Mouse (Mus musculus) c-Kit-positive CD71-positive TER-119-positive erythroid progenitor cells, embryonic 14.5 days (primary cell): ENCODE measurements around the gene Slc7a5.

Experiments used
- DNase-seq: peaks from one replicate; pipeline ENCODE4 v3.0.0-alpha.2; 2013; ENCODE audit warnings: low spot score

Gene Slc7a5

DNA sequence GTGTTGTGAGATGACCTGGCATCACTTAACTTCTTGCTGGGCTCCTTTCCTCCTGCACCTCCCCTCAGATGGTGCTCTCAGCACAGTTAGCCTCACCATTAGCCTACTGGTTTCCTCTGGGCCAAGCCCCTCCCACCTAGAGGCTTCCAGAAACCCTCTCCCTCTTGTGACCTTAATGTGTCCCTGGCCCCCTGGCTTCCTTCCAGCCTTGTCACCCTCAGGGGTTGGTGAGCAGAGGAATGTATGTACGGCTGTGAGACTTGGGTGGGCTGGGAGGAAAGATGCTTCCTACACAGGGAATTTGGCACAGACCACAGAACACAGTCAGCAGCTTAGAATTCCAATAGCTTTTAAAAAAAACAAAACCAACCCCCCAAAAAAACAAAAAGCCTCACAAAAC, 26.7 kb downstream of the Slc7a5 start:
- no peak for DNase-seq

- no peak for DNase-seq
Measured at GRCm38 (mm10) chr8:121879712-121880111, 27.8 kb downstream of the Slc7a5 start.

DNA sequence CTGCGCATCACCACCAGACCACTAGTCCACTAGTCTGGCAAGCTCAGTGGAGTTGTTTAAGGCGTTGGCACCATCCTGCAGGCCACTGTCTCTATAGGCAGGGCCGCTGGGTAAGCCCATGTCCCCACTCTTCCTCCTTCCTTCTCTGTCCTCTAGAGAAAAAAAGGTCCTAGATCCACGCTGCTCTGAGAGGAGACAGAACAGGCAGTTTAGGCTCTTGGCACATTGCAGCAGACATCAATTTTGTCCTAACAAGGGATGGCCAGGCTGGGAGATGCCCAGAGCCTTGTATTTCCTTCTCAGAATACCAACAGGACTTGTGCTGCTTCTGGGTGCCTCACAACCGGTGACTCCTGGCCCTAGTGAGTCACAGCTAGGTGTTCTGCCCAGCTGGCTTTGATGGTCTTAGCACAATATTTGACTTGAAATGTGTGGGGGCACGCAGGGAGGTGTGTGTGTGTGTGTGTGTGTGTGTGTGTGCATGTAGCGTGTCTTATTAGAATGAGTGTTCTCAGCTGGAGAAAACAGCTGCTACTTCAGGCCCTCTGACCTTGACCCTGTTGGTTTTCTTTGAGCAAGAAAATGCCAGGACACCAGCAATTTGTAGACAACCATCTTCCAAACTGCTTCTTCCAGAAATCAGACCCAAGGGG, 29.5 kb downstream of the Slc7a5 start:
- no peak for DNase-seq

- DNase-seq = no peak
Measured at GRCm38 (mm10) chr8:121877212-121877611, 30.3 kb downstream of the Slc7a5 start.

- DNase-seq = no peak
Measured at GRCm38 (mm10) chr8:121875517-121875916, 32.0 kb downstream of the Slc7a5 start.

DNA sequence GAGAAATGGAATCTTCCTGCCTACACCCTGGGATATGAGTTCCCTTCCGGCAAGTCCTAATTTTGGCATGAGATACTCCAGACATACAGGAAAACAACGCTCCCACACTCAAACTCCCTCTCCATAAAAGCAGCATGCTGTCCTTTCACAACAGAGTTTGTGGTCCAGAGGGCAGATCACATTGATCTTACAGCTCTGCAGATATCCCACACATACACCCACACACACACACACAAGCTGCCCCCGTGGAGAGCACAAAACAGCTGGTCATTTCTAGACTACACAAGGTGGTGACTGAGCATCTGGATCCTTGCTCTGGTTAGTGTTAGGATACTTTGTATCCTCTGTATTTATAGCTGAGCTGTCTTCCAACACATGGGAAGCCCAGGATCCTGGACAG, 32.4 kb downstream of the Slc7a5 start:
- DNase-seq = no peak

- no peak for DNase-seq
Measured at GRCm38 (mm10) chr8:121874031-121874430, 33.5 kb downstream of the Slc7a5 start.

DNA sequence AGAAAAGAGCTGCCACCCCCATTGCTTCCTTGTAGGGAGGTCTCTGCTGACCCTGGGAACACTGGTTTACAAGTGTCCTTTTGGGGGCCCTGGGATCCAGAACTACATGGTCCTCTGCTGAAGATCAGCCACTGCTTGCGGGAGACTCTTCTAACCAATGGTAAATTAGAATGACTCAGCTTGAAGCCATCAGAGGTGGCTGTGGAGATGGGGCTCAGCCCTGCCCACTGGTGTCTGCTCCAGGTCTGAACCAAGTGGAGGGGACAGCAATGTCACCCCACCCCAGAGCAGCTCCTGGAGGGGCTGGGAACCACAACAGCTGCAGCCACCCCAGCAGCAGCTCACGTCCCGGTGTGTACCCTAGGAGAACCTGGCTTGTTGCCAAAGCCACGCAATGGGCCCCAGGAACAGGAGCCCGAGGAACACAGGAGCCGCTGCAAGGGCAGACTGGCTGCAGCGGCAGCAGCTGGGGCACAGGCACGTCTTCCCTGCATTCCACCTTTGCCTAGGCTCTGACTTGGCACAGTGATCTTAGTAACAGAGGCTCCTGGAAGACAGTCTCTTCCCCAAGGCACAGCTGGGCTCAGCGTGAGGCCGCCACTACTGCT, 35.6 kb downstream of the Slc7a5 start:
- no peak for DNase-seq

GRCm38 (mm10) chr8:121870190-121870589, 37.3 kb downstream of the Slc7a5 start:
- no peak for DNase-seq

DNA sequence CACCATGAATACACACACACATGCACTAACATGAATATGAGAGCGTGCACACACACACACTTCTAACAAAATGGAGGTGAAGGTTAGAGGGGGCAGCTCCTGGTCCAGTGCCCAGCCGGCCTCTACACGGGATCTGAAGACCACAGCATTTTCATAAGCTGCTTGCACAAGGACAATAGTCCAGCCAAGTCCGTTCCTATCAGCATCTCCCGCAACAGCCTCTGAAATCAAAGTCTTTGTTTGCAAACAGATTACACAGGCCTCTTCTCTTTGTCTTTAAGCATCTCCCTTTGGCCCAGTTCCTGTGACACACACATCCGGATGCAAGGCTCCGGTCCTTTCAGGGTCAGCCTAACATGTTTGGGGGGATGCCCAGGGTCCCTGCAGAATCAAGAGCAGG, 38.6 kb downstream of the Slc7a5 start:
- DNase-seq = no peak

DNA sequence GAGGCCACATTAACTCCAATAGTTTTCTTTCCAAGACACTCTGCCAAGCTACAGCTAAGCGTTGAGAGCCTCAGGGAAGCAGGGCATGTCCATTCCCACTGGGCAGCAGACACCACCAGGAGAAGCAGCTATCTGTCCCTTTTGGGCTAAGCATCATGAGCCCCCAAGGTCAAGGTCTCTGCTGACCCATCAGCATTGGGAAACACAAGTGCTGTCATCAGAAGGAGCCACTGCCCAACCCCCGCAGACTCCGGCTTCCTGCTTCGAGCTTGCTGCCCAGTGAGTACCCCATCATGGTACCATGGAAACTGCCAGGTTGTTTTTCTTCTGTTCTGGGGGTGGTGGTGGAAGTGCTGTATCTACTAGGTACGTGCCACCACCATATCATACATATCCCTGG, 39.3 kb downstream of the Slc7a5 start:
- no peak for DNase-seq

DNA sequence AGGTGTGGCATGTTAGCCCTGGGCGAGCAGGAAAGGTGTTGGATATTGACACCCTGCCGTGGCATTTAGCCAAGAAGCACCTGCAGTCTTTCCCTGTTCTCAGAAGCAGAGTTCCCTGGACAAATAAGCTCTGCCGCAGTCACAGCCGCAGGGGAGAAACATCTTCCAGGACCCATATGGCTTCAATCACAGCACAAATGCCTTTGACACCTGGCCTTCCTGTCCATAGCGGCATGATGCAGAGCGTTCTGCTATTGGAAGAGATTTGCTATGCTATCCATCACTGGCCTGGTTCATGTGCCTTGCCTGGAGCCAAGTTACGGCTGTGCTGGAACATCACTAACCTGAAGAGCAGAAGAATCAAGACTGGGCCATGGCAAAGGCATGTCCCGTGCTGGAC, 42.1 kb downstream of the Slc7a5 start:
- DNase-seq = no peak

DNA sequence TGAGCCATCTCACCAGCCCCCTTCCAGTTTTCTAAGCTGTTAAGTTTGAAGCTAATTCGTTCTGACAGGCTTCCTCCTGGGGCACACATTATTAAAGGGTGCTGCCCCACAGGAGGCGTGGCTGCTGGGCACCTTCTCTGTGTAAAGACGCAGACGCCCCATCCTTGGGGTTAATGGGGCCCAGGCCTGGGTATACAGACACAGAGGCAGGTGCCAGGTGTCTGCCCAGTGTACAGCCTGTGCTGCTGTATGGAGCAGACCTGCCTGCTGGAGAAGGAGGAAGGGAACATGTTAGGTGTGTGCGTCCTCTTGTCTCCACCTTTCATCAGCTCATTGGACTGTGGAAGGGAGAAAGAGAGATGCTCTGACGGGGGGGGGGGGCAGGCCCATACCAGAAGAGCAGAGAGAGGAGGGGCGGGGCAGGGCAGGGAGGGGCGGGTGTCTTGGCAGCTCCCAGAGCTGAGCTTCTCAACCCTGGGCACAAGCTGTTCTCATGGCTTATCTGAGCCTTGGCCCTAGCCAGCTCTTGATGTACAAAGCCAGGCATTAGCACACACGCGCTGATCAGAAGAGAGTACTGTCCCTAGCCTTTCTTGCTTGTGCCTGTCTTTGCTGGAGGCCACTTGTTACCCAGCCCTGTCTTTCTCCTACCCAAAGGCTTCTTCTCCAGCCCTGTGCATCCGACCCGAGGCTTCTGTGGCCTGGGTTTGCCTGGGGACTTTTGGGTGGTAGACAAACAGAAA, 45.5 kb downstream of the Slc7a5 start:
- peak; percentile 63 for DNase-seq

GRCm38 (mm10) chr8:121861276-121861675, 46.2 kb downstream of the Slc7a5 start:
- DNase-seq = no peak

DNA sequence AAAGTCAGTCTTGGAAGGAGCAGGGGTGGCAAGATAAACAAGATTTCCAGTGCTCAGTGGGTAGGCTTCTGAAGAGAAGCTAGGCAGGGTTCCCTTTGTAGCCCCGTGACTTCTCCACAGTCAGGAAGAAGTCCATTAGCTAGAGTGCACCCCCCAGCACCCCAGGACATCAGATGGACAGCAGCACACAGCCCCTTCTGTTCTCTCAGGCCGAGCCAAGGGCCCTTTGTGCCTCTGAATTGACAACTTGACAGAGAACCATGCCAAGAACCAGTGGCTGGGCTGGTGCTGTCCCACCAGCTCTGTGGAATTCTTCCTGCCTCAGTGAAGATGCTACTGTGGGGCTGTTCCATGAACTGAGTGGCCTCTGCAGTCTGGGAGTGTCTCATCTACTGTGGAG, 49.7 kb downstream of the Slc7a5 start:
- no peak for DNase-seq

DNA sequence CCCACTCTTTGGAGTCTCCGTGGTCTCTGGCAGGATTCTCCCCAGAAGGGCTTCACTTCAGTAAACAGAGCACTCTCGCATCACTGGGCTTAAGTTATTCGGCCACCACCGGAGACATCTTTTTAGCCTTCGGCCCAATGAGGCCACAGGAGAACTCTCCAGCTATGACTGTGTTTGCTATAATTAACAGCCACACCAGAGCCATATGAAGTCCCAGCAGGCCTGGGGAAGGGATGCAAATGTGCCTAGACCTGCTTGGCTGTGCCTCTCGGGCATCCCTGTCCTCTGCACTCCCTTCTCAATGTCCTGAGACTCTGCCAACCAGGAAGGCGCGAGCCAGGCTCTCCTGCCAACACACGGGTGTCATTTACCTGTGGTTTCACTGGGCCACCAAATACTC, 50.2 kb downstream of the Slc7a5 start:
- DNase-seq = no peak

DNA sequence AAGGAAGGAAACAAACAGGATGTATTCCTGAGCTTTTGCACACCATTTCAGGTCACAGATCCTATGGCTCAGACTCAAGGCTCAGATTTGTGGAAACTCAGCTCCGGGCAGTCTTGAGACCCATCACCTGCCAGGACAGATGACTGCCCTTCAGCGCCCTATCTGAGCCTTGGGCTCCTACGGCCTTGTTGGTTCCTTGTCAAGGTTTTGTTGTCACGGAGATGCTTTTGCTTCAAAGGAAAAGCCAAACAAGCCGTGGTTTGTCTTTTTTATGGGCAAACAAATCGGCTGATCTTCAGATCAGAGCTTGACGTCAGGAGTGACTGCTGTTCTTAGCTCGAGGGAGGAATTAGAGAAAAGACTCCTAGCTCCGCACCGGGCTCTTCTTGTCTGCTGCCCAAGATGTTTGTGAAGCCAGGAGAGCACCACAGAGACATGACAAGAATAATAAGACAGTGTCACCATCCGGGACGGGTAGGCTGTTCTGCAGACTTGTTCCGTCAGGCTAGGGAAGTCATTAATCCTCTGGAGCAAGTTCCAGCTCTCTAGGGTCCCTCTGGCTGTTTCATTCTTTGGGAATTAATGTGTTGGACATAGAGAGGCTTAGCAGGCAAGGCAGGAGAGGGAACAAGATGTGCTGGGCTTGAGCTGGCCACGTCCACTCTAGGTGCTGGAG, 51.3 kb downstream of the Slc7a5 start:
- no peak for DNase-seq

GRCm38 (mm10) chr8:121853586-121853985, 53.9 kb downstream of the Slc7a5 start:
- DNase-seq = no peak

- no peak for DNase-seq
Measured at GRCm38 (mm10) chr8:121852464-121852863, 55.0 kb downstream of the Slc7a5 start.

GRCm38 (mm10) chr8:121851716-121852115, 55.8 kb downstream of the Slc7a5 start:
- no peak for DNase-seq

DNA sequence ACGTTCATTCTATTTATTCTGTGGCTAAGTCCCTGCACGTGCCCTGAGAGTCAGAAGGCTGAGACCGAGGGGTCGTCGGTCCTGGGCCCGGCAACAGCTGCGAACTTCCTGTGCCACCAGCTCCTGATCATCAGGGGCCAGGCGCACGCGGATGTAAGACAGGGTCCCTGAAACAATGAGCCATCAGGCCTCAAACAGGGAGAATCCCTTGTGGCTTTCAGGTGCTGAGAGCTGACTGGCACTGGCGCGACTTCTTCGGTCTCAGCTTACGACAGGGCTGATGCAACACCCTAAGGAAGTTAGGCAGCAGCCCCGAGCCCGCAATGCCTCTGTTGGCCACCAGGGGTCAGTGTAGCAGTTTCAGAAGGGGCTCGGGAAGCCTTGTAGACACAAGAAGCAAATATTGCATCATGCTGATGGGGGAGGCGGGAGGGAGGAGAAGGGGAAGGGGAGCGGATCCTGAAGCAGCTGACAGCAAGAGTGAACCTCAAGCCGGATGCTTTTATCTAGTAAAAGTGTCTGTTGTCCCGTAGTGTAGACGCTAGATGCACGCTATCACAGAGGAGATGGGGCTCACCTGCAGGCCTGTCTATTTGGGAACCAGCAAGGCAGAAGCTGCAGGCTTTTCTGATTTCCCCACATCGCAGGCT, 56.5 kb downstream of the Slc7a5 start:
- peak; percentile 99 for DNase-seq

DNA sequence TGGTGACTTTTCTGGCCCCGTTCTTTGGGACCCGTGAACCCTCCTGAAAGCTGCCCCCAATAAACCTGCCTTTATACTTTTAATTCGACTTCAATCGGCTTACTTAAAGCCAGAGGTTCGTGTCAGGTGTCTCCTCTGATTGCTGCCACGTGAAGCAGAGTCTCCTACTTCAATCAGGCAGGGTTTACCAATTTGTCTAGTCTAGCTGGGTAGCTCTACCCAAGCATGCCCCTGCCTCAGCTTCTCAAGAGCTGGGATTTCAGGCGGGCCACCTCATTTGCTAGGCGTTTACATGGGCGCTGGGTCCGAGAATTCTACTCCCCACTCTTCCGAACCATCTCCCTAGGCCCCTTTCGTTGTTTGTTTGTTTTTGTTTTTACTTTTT, 57.1 kb downstream of the Slc7a5 start:
- DNase-seq = no peak
